Mouse (Mus musculus) neural tube, embryonic 14.5 days (tissue): Measurements from ENCODE around the gene Agr3. TPM values are rescaled to one million over a fixed set of nuclear protein-coding genes. Genes with fewer than 3 reads are reported as not detected.

Source experiments
- ATAC-seq: fragments of 200-750 bp; cut with Nextera tagmentation; 2 replicates; pipeline ENCODE4 v1.8.0; 2017; ENCODE audit warnings: low read depth, mild to moderate bottlenecking, moderate TSS enrichment, moderate library complexity
- H3K27ac ChIP-seq: fragments of 300-500 bp; sonication (generic); 2 replicates; pipeline ENCODE4 v1.5.1; 2014; ENCODE audit warnings: low read depth, mild to moderate bottlenecking, control low read depth, low read length, moderate library complexity, mixed read lengths
- H3K27me3 ChIP-seq: fragments of 300-500 bp; sonication (generic); 2 replicates; pipeline ENCODE4 v1.6.1; 2014; ENCODE audit warnings: low read length; ENCODE audit not compliant: control insufficient read depth, insufficient read depth
- H3K36me3 ChIP-seq: fragments of 300-500 bp; sonication (generic); 2 replicates; pipeline ENCODE4 v1.6.1; 2014; ENCODE audit warnings: low read length, mixed read lengths; ENCODE audit not compliant: control insufficient read depth, insufficient read depth
- H3K4me1 ChIP-seq: fragments of 300-500 bp; sonication (generic); 2 replicates; pipeline ENCODE4 v1.6.1; 2014; ENCODE audit warnings: low read length; ENCODE audit not compliant: control insufficient read depth, insufficient read depth
- H3K4me2 ChIP-seq: fragments of 300-500 bp; sonication (generic); 2 replicates; pipeline ENCODE4 v1.6.1; 2014; ENCODE audit warnings: mild to moderate bottlenecking, low read depth, low read length, control low read depth
- H3K4me3 ChIP-seq: fragments of 300-500 bp; sonication (generic); 2 replicates; pipeline ENCODE4 v1.5.1; 2014; ENCODE audit warnings: low read depth, low read length, control low read depth, mixed read lengths
- H3K9ac ChIP-seq: fragments of 300-500 bp; sonication (generic); replicated peaks from 2 replicates; pipeline ENCODE4 v1.6.1; 2014; ENCODE audit warnings: low read depth, mild to moderate bottlenecking, control low read depth, low read length, mixed read lengths
- H3K9me3 ChIP-seq: fragments of 300-500 bp; sonication (generic); 2 replicates; pipeline ENCODE4 v1.6.1; 2016; ENCODE audit warnings: low read length; ENCODE audit not compliant: control insufficient read depth
- WGBS: fragments of 180-500 bp; shearing (Covaris S2); extraction: QIAGEN DNeasy Blood & Tissue Kit; methylation state at CpG from one replicate; pipeline ENCODE4 v1.1.7; 2014; 5-methylcytosine and 5-hydroxymethylcytosine counted together
- polyA plus RNA-seq: library from polyadenylated mRNA; unstranded; fragments of >200 nt; fragmentation: Nextera tagmentation; extraction: Ambion mirVana; gene quantifications from 2 replicates; pipeline ENCODE4 v1.2.1, GENCODE M21; 2014

The Agr3 gene
- polyA plus RNA-seq, 1 experiment from 2014 or later = 0.39 TPM

DNA sequence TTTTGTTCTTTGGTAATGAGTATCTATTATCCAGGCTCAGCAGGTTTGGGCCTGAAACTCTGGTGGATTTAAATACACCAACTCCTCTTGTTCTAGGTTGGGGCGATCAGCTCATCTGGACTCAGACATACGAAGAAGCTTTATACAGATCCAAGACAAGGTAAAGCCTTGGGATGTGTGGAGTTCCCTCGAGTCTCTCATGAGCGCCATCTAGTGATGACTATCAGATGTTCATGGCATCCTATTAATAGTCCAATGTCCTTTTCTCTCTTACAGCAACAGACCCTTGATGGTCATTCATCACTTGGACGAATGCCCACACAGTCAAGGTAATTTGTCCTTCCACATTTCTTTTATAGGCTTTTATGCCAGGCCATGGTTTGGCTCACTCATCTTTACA is 70.4 kb downstream of the Agr3 start:
- 25% methylated on average over 5 of the region's 5 CpGs for WGBS
- no peaks in the 10 kb centered on the region for H3K36me3 ChIP-seq
- no peak overlapping the region for H3K4me3 ChIP-seq
- ATAC-seq = no peak
- no peak overlapping the region for H3K9ac ChIP-seq
- H3K27ac ChIP-seq = no peak overlapping the region
- H3K9me3 ChIP-seq = no peaks in the 10 kb centered on the region
- H3K4me2 ChIP-seq = no peak overlapping the region
- no peaks in the 10 kb centered on the region for H3K4me1 ChIP-seq
- H3K27me3 ChIP-seq = no peaks in the 10 kb centered on the region

Other genes starting within 250 kb of the Agr3 start
- not detected in 2 replicates for gene Agr2, start 67.3 kb downstream of the Agr3 start, polyA plus RNA-seq
- 414 and 454 TPM in 2 replicates for gene Tspan13, start 116.9 kb downstream of the Agr3 start, polyA plus RNA-seq
- 84.6 and 87.6 TPM in 2 replicates for gene Ankmy2, start 231.5 kb downstream of the Agr3 start, polyA plus RNA-seq
- 425 and 430 TPM in 2 replicates for gene Bzw2, start 232.5 kb downstream of the Agr3 start, polyA plus RNA-seq